Mouse (Mus musculus) erythroblast, embryonic 14.5 days (primary cell): ENCODE results near the gene Dvl3. TPM values are rescaled to one million over a fixed set of nuclear protein-coding genes. Genes with fewer than 3 reads are reported as not detected.

Experiments used
- H3K27me3 ChIP-seq: 2 replicates; pipeline ENCODE4 v1.6.1; 2012; ENCODE audit warnings: inconsistent platforms; ENCODE audit not compliant: control insufficient read depth
- H3K36me3 ChIP-seq: 2 replicates; pipeline ENCODE4 v1.6.1; 2012; ENCODE audit warnings: mild to moderate bottlenecking, inconsistent platforms; ENCODE audit not compliant: control insufficient read depth
- H3K4me1 ChIP-seq: 2 replicates; pipeline ENCODE4 v1.6.1; 2012; ENCODE audit warnings: inconsistent platforms; ENCODE audit not compliant: control insufficient read depth
- H3K4me3 ChIP-seq: replicated peaks from 2 replicates; pipeline ENCODE3; 2012; ENCODE audit warnings: moderate library complexity, mild to moderate bottlenecking, inconsistent platforms
- H3K9me3 ChIP-seq: 2 replicates; pipeline ENCODE4 v1.6.1; 2012; ENCODE audit warnings: low read length, inconsistent platforms, mixed read lengths; ENCODE audit not compliant: control insufficient read depth
- GATA1 ChIP-seq: IDR thresholded peaks from 2 replicates; pipeline ENCODE4 v1.6.1; 2012; ENCODE audit warnings: low read length, inconsistent platforms, mixed read lengths
- TAL1 ChIP-seq: IDR thresholded peaks from 3 replicates; pipeline ENCODE4 v1.6.1; 2012; ENCODE audit warnings: low read length, inconsistent platforms, mixed read lengths
- polyA plus RNA-seq: library from polyadenylated mRNA; stranded (reverse); fragments of >175 nt; gene quantifications from 2 replicates; pipeline ENCODE4 v1.2.3, GENCODE M21; 2012

Dvl3 gene
- polyA plus RNA-seq, 1 experiment, result 1.4 TPM

DNA sequence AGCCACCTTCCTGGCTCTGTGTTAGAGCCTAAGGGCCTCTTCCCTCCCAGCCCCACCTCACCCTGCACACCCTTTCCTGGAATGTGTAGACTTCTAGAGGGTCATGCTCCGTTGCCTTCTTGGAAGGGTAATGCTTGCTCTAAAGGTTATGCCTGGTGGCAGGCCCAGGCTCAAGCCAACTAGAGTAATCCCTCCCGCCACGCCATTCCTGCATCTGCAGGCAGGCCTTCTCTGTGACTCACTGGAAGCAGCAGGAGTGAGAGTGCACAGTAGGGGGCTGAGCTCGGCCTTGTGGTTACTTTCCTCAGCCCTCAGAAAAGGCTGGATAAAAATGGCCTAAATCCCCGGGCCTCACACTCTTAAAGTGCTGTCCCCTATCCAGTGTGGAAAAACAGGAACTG, 20.3 kb downstream of the Dvl3 start:
- Histone ChIP-seq H3K36me3 (peaks cover 69% of the 10 kb centered on the region), H3K9me3 (no peaks in the 10 kb centered on the region), H3K27me3 (no peaks in the 10 kb centered on the region), H3K4me3 (peak overlapping the region; percentile 98), H3K4me1 (peaks cover 44% of the 10 kb centered on the region)
- TF ChIP-seq GATA1, result no peak
- no peak for TF ChIP-seq TAL1

DNA sequence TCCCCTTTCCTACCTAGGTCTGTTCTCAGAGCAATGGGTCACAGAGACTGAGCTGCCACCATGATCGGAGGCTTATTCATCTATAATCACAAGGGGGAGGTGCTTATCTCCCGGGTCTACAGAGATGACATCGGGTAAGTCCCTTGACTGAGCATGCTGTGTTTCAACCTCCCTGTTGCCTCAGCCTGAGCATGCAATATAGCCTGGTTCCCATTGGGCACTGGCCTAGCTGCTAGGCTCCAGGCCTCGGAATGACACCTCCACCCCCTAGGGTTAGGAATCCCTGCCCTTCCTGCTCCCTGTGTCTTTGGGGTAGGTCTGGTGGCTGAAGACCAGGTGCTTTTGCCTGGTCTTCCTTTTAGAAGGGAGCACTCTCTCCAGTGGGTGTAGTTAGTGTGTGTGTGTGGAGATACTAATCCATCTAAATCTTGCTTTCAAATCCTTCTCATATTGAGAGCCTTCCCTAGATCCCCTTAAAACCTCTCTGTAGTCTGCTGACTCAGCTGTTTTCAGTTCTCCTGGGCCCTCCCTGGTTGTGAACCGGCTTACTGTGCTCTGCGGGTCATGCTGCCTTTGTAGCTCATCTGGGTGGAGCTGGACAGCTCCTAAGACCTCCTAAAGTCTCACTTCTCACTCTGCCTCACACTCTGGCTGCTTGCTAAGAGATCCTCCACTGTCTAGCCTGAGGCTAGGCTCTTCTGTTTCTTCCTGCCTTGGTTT, 21.0 kb downstream of the Dvl3 start:
- peaks cover 70% of the 10 kb centered on the region for H3K36me3 ChIP-seq
- H3K4me3 ChIP-seq, result peak overlapping the region; percentile 98
- H3K9me3 ChIP-seq, result no peaks in the 10 kb centered on the region
- H3K4me1 ChIP-seq, result peaks cover 44% of the 10 kb centered on the region
- H3K27me3 ChIP-seq, result no peaks in the 10 kb centered on the region
- TF ChIP-seq GATA1 (no peak), TAL1 (no peak)

DNA sequence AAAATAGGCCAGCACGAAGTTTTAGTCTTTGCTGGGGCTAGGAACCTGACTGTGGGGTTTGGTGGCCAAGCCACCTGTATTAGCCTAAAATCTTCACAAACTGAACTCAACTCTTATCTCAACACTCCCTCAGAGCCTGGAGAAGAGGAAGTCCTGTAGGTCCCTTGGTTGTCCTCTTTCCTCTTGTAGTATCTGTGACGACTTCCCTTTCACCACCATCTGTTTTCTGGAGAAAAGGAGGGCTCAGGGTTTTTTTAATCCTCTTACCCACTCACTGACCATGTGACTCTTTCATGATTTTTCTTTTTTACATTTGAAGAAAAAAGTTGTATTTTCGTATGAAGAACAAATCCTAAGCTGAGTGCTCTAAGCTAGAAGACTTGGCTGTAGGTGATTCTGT, 22.9 kb downstream of the Dvl3 start:
- no peak for TF ChIP-seq TAL1
- TF ChIP-seq GATA1, result no peak
- Histone ChIP-seq H3K36me3 (peaks cover 78% of the 10 kb centered on the region), H3K27me3 (no peaks in the 10 kb centered on the region), H3K9me3 (peaks cover 5% of the 10 kb centered on the region), H3K4me1 (peaks cover 43% of the 10 kb centered on the region), H3K4me3 (no peak overlapping the region)

DNA sequence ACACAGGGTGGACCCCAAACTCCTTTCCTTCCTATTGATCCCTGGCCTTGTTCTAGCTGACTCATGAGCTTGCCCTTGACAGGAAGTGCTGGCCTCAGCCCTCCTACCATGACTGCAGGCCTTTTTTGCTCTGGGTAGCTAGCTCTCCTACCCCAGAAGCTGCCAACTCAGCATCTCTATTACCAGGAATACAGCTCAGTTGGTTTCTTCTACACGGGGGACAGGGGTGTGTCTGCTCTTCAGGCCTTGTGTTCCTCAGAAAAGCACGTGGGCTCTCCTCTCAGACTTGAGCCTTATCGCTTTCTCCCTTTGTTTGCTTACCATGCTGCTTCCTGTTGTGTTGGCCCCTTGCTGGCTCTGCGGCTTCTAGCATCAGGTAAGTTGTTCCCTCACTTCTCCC, 23.7 kb downstream of the Dvl3 start:
- TF ChIP-seq TAL1 (no peak), GATA1 (no peak)
- peaks cover 39% of the 10 kb centered on the region for H3K4me1 ChIP-seq
- peaks cover 5% of the 10 kb centered on the region for H3K9me3 ChIP-seq
- peaks cover 86% of the 10 kb centered on the region for H3K36me3 ChIP-seq
- H3K27me3 ChIP-seq, result no peaks in the 10 kb centered on the region
- no peak overlapping the region for H3K4me3 ChIP-seq

DNA sequence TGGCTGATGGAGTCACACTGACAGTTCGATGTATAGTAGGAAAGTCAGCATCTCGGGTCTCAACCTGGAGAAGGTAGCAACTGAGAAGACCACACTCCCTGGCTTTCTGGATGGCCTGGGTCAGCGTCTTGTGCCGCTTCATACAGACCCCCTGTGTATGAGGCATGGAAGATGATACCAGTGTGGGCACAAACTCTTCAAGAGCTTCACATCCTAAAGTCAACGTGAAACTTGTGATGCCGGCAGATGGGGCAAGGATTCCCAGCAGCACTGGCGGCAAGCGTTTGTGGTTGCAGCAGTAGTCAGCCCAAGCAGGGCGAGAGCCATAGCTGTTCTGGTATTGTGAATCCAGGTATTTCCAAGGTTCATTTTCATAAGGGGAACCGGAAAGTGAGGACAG, 28.9 kb downstream of the Dvl3 start:
- peaks cover 5% of the 10 kb centered on the region for H3K9me3 ChIP-seq
- TF ChIP-seq GATA1, result no peak
- no peaks in the 10 kb centered on the region for H3K27me3 ChIP-seq
- peaks cover 73% of the 10 kb centered on the region for H3K36me3 ChIP-seq
- H3K4me3 ChIP-seq, result no peak overlapping the region
- peaks cover 35% of the 10 kb centered on the region for H3K4me1 ChIP-seq

DNA sequence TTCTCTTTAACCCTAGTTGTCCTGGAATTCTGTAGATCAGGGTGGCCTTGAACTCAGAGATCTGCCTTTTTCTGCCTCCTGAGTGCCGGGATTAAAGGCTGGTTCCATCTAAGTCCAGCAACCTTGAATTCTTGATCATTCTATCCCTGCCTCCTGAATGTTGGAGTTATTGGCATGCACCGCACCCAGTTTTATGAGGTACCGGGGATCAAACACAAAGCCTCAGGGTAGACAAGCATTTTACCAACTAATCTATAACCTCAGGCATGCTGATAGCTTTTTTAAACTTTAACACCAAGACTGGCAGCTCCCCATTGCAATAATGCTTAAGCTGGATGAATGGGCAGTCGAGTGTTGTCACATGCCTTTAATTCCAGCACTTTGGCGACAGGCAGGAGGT, 30.6 kb downstream of the Dvl3 start:
- peaks cover 5% of the 10 kb centered on the region for H3K9me3 ChIP-seq
- peaks cover 73% of the 10 kb centered on the region for H3K36me3 ChIP-seq
- TF ChIP-seq TAL1 (no peak), GATA1 (no peak)

DNA sequence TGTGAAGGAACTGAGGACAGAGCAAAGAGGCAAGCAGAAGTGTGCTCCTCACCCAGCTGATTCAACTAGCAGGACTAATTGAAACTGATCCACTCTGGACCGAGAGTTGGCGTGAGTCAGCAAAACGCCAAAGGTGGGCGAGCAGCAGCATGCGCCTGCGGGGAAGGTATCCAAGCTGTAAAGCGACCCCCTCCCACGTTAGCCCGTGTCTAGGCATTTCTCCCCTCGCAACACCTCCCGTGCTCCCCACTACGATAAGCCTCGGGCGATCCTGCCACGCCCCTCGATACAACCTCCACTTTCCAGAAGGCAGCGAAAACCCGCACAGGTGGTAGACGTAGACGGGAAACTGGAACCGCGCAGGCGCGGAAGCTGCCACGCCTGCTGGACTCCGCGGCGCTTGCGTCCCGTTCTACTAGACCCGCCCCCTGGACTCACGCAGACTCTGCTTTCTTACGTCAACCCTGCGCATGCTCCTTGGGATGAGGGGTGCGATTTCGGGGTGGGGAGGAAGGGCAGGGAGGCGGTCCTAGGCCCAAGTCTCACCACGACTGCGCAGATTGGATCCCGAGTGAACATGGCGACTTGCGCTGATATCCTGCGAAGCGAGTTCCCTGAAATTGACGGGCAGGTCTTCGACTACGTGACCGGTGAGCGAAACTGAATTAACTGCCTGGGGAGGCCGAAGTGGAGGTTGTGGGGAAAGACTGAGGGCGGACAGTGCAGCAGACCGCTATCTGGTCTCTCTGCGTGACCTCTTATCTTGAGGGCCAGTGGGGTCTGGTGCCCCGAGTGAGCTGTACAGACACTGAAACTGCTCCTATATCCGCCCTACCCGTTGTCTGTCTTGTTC, 31.5 kb downstream of the Dvl3 start, which contains the start of gene Abcf3:
TSS of gene Abcf3 (plus strand) at position 482 of the 853 bp plus-strand sequence.
- H3K27me3 ChIP-seq, result no peaks in the 10 kb centered on the region
- TF ChIP-seq GATA1, result no peak
- TF ChIP-seq TAL1, result no peak
- peaks cover 35% of the 10 kb centered on the region for H3K4me1 ChIP-seq
- H3K36me3 ChIP-seq, result peaks cover 73% of the 10 kb centered on the region
- peak within 1 kb of the TSS; percentile 75 for H3K4me3 ChIP-seq
- peaks cover 4% of the 10 kb centered on the region for H3K9me3 ChIP-seq

More for the DNA sequence above, 30.6 kb downstream of the Dvl3 start:
- Histone ChIP-seq H3K4me1 (peaks cover 35% of the 10 kb centered on the region), H3K27me3 (no peaks in the 10 kb centered on the region), H3K4me3 (peak overlapping the region; percentile 75)

DNA sequence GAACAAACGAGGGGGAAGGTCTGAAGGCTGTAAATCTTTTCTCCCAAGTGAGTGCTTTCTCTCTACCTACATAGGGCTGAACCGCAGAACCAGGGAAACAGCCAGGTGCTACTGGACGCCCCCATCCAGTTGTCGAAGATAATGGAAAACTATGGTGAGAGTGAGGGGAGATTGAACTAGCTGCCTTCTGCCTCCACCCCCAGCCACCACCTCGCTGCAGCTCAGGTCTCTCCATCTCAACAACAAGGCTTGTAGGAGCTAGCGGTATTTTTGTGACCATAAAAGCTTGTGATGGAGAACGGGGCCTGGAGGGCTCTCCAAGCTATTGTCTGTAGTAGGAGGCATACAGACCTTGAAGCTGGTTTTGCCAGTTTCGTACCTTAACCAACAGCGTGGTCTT, 32.4 kb downstream of the Dvl3 start:
- H3K36me3 ChIP-seq, result peaks cover 74% of the 10 kb centered on the region

DNA sequence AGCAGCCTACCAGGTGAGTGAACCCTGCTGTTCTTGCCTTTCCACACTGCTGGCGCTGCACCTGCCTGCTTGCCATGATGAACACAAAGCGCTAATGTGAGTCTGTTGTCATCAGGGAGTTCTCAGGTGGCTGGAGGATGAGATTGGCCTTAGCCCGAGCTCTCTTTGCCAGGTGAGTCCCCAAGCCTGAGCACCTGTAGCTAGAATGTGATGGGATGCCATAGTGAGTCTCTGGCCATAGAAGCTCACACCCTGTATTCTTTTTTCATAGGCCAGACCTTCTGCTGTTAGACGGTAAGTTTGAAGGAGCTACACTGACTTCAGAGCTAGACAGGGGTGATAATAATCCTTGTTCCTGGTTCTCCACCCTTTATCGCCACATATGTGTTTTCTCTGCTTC, 34.9 kb downstream of the Dvl3 start:
- TF ChIP-seq TAL1 (no peak), GATA1 (no peak)
- no peak overlapping the region for H3K4me3 ChIP-seq
- H3K9me3 ChIP-seq, result no peaks in the 10 kb centered on the region

More for the DNA sequence above, 32.4 kb downstream of the Dvl3 start:
- Histone ChIP-seq H3K9me3 (no peaks in the 10 kb centered on the region), H3K4me3 (peak overlapping the region; percentile 75), H3K4me1 (peaks cover 35% of the 10 kb centered on the region), H3K27me3 (no peaks in the 10 kb centered on the region)
- TF ChIP-seq GATA1 (no peak), TAL1 (no peak)

More for the DNA sequence above, 34.9 kb downstream of the Dvl3 start:
- Histone ChIP-seq H3K36me3 (peaks cover 71% of the 10 kb centered on the region), H3K27me3 (no peaks in the 10 kb centered on the region), H3K4me1 (peaks cover 30% of the 10 kb centered on the region)
